Mouse (Mus musculus) kidney, postnatal 4 days (tissue): ENCODE measurements around the gene Ppp2r5a.
"Not testable (repeated sequence)": the region's sequence is repeated elsewhere in the genome, so short reads cannot be mapped to it uniquely, and the experiment has no call there.

Experiments used
- DNase-seq, 2 experiments: peaks; one replicate each; pipeline ENCODE4 v3.0.0; 2021; ENCODE audit warnings: mixed read lengths in 2 of 2

The Ppp2r5a gene

DNA sequence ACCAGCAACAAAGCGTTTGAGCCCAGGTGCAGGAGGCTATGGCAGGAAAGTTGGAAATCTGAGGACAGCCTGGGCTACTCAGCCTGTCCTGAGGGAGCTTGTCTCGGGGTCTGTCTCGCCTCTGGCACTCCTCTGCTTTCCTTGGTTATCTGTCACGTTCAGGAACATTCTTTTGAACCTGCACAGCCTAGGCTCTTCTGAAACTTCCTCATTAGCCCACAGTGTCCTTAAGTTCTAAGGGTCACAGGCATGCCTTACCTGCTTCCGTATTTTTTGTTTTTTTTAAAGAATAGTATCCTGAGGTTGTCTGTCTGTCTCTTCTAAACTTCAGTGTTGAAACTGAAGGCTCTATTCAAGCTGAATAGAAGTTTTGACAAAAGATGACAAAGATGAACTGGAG lies at the start of gene Ppp2r5a:
Ppp2r5a (minus strand) TSS at position 199 of the 400 bp plus-strand sequence.
- DNase-seq: no peak

DNA sequence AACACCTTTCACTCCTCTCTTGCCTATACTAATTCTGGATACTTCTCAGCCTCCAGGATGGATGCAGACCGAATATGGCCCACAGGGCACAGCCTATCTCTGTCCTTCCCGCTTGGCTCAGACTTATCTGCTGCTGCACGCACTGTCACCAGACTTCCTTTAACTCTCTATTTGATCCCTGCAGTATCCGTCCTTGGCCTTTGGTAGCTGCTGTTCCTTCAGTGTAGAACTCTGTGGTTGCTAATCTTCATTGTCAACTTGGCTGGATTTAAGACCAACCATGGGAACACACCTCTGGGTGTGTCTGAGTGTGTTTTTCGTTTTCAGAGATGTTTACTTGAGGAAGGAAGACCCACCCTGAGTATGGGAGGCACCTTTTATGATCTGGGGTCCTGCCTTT lies 47.5 kb upstream of the Ppp2r5a start:
- no peak for DNase-seq

DNA sequence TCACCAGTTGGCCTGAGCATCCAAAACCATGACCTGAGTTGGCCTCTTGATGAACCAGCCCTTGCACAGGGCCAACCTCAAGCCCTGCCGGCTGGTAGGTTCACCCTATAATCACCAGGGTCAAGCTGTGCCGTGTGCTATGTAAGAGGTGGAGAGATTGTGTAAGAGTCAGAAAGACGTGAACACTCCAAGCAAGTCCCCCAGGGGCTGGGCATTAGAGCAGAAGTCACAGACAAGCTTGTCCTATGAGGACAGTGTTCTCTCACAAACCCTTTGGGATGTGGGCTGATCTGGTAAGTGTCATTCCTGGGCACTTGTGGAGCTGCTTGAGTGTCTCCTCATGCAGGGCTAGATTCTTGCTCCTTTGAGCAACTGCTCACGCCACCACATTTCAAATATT lies 46.5 kb upstream of the Ppp2r5a start:
- no peak for DNase-seq

DNA sequence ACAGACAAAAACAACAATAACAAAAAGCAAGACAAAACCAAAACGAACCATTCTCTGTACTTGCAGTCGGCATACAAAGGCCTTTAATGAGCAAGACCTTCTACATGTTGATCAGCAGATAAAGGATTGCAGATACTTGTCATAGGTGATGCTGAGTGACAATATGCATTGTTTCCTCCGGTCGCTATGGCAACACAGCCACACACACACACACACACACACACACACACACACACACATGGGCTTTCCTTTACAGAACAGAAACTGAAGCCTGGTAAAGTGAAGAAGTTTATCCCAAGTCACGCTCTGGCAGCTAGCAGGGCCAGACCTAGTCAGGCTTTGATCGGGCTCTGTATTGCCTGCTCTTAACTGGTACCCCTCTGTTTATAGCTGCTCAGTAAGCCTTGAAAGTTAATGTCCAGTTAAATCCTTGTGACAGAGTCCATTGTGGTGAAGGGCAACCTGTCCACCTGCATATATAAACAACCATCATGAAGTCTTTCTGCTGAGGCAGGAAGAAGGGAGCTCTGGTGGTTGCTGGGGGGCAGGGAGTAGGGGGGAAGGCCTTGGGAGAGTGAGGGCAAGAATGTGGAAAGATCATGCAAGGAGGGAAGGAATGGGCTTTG lies 44.4 kb upstream of the Ppp2r5a start:
- peak; percentile 33 to 55 for DNase-seq

DNA sequence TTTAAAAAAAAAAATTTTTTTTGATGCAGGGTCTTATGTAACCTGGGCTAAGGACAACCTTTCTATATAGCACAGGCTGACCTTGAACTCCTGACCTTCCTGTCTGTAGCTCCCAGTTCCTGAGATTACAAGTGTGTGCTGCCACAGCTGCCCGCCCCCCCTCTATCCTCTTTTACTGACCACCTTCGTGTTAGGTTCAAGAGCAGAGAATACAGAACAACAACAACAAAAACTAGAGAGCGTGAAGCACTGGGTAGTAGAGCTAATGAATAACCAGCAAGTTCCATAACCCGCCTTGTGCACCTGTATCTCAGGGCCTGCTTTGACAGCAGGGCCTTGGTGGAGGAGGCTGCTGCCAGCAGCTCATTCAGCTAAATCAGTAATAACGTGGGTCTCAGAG lies 43.2 kb upstream of the Ppp2r5a start:
- peak; percentile 52 to 69 for DNase-seq

DNA sequence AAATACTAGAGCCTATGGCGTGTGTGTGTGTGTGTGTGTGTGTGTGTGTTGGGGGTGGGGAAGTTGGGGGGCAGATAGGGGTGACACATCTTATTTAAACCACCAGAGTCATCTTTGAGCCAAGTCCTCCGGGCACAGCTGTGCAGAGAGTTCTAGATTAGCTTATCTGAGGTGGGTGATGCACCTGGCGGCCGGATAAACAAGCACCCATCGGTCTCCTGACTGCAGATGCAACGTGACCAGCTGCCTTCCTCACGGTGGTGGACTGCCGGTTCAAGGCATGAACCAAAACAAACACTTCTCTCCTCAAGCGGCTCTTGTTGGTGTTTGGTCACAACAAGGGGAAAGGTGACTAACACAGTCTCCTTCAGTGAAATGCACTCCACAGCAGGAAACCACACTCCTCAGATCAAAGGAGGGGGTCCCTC lies 42.8 kb upstream of the Ppp2r5a start:
- DNase-seq: peak; percentile 29 to 47

DNA sequence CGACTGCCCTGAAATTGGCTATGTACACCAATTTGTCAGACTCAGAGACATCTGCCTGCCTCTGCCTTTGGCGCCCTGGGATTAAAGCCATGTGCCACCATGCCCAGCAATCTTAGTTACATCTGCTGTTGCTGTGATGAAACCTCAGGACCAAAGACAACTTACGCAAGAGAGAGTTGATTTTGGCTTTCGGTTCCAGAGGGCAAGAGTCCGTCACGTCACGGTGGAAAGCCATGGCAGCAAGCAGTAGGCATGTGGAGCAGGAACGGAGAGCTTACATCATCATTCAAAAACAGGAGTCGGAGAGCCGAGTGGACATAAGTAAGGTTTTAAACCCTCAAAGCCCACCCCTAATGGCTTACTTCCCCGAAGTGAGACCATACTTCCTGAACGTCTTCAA lies 42.3 kb upstream of the Ppp2r5a start:
- no peak for DNase-seq

DNA sequence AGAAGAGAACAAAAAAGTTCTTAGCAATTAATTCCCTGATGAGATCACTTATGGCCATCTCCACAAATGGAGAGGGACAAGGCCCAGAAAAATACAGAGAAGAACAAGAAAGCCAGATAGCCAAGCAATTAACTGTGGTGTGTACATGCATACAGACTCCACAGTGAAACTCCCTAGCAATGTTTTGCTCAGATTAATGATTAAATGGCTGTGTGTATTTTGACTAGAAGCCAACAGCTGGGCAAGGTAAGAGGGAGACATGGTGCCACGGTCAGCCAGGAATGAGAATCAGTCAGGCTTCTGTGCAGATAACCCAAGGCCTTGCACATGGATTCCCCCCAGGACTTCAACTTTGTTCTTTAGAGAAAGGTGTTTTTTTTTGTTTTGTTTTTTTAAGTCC lies 41.4 kb upstream of the Ppp2r5a start:
- DNase-seq: peak in 1 of 2 experiments; percentile 53

DNA sequence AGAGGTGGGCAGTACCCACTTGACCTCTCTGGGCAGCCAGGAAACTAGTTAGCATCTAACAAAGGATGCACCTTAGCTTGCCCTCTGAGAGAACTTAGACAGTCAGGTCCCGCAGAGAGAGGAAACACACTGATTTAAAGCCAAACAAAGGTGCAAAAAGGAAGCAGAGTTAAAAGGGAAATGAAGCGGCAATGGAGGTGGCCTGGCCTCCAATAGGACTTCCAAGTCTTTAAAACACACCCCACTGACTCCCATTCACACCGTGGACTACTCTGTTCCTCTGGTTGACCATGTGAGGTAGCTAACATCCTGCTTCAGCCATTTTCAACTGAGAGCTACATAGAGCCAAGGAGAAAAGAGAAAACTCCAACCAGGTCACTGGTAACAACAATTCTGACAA lies 35.9 kb upstream of the Ppp2r5a start:
- no peak for DNase-seq

DNA sequence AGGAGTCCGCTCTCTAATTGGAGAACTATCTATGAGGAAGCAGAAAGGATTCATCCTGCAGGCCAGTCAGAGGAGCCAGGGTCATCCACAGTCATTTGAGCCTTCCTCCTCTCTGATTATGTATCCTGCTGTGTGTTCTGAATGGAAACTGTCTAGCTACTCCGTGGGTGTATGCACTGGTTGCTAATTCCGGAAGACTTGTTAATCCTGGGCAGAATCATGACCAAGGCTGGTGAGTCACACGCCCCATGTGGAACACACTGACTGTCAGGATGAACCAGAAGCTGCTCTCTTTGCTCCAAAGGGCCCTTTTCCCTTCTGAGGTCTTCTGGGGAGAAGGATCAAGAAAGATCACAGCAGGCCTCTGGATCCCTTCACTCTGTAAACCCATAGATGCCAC lies 35.5 kb upstream of the Ppp2r5a start:
- DNase-seq: no peak

DNA sequence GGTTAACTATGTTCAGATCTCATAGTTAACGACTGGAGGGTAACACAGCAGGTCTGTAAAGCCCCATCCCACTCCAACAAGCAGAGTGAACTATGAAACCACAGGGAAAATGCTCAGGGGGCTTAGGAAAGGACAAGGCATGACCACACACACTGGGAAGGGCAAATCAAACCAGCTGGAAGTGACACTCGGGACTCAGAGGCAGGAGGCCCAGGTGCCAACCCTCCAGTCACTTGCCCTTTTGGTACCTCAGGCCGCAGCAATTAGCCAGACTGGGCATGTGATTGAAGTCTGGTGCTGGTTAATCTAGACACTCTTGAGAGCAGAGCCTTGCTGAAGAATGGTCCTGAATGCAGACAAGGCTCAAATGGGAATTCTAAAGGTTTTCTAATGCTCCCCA lies 33.6 kb upstream of the Ppp2r5a start:
- DNase-seq: no peak

DNA sequence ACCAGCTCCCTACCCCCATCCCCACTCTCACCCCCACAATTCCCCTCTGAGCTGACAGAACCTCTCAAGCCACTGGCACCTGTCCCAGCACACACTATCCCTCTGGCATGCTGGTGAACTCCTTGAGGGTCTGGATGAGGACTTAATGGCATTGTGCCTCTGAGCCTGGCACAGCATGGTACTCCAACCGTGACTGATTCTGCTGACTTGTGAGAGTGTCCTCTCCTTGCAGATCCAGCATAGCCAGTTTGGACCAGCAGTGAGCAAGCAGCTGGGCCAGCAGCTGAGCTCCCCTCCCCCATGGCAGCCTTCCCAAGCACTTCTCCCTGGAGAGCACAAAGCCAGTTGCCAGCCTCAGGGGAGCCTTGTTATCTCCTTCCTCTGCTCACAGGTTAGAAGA lies 32.3 kb upstream of the Ppp2r5a start:
- peak; percentile 78 to 87 for DNase-seq

DNA sequence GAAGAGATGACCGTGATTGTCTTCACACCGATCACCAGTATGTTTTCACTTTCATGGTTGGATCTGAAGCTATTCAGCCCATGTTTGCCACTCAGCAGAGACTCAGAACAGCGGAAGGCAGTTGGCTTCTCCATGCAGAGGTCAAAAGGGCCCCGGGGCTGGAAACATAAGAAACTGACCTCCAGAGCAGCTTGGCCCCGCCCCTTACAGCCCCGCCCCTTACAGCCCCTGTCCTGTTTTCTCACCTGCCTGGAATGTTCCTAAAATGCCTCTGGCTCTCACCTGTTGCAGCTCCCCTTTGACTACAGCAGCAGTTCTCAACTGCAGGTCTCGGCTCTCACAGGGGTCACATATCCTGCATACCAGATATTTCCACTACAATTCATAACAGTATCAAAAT lies 29.5 kb upstream of the Ppp2r5a start:
- DNase-seq: peak; percentile 53 to 70

DNA sequence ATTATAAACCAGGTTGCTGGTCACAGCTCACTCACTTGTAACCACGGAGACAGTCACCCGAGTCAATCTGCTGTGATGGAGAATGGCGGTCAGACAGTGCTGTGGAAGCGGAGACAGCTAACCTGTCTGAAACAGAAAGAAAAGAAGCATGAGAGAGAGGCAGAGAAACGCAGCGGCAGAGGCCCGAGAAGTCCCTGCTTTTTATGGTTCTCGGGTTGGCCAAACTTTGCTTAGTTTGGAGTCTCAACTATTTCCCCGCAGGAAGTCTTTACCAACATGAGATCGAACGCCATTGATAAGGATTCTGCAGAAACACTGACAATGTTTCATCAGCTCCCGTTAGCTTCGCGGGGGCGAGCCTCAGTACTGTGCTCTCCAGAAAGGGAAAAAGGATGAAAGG lies 29.0 kb upstream of the Ppp2r5a start:
- no peak for DNase-seq

DNA sequence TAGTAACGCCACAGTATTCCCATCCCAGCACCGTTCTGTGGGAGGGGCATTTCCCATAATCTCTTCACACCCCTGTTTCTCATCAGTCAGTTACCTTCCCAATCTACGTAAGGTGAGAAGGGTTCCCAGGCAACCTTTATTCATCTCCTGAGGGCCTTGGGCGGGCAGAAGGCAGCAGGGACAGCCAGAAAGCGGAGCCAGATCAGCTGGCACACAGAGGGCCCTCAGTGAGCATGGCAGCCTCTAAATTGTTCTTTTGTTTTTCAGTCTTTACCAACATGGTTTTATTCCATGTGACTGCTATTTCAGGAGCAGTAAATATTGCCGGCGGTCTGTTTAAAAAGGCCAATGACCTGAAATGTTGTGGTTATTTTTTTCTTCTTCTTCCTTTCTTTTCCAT lies 27.0 kb upstream of the Ppp2r5a start:
- DNase-seq: no peak

DNA sequence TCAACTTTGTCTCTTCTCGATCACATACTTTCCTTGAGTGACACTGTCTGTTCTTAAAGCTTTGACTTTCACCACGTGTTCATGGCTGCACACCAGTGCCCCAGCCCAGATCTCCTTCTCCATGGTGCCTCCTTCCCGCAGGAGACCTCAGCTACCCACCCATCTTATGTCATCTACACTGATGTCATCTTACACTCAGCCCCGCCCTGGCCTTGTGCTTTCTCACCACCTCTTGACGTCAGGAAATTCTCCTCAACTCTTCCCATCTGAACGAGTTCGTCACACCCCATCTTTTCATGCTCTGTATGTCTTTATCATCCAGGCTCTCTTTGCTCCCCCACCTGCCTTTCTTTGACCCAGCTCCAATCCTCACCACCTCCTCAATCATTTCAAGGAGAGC lies 22.8 kb upstream of the Ppp2r5a start:
- no peak for DNase-seq

DNA sequence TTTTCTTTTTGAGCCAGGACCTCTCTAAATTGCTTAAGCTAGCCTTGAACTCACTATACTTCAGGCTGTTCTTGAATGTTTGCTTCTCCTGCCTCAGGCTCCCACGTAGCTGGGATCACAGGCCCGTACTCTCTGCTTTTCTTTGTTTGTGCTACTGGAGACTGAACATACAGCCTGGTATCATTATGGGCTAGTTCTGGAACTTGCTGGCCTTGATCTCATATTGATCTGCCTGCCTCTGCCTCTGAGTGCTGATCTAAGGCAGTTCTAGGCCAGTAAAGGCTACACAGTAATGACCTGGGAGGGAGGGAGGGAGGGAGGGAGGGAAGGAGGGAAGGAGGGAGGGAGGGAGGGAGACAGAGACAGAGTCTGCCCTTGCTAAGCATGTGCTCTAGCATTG lies 20.1 kb upstream of the Ppp2r5a start:
- no peak for DNase-seq

DNA sequence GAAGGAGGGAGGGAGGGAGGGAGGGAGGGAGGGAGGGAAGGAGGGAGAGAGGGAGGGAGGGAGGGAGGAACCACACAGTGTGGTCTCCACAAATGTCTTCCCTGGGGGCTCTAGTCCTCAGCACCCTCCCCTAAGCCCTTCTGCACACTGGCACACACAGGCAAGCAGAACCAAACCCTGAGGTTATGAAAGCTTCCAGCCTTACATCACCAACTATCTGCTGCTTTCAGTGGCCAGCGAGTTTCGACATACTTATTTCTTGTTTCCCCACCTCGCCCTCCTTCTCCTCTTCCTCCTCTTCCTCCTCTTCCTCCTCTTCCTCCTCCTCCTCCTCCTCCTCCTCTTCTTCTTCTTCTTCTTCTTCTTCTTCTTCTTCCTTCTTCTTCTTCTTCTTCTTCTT lies 19.6 kb upstream of the Ppp2r5a start:
- DNase-seq: not testable (repeated sequence)

DNA sequence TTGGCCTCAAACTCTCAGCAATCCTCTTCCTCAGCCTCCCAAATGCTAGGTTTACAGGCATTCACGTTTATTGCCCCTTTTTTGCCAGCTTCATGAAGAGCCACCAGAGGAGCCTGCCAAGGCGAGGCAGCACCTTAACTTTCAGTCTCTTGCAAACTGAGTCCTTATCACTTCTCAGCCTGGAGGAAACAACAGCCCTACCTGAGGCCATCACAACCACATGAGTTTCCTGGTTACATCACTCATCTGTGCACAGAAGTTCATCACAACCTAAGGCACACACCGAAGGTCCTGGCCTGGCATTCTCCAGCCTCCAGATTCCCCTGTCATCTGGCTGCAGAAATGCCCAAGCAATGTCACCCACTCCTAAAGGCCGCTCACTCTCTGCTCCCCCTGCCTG lies 19.1 kb upstream of the Ppp2r5a start:
- DNase-seq: no peak

DNA sequence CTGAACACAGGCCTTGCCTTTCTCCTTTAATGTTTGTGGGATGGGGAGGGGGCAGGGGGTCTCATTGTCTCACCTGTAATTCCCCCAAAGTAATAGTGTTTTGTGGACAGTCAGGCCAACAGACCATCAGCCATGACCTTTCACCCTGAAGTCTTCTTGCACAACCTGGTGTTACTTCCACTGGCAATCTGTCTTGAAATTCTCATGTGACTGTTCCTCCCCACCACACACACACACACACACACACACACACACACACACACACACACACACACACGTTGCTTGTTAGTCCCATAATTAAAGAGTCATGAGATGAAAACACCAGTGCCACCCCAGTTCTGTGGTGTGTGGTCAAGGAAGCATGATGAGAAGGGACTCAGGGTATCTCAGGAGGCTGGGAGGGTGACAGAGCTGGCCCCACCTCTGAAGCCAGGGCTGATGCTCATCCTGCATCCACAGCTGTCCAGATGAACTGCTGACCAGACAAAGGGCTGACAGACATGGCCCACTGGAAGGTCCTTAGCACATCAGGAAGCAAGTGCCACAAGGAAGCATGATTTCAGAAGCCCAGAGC lies 18.4 kb upstream of the Ppp2r5a start:
- no peak for DNase-seq

DNA sequence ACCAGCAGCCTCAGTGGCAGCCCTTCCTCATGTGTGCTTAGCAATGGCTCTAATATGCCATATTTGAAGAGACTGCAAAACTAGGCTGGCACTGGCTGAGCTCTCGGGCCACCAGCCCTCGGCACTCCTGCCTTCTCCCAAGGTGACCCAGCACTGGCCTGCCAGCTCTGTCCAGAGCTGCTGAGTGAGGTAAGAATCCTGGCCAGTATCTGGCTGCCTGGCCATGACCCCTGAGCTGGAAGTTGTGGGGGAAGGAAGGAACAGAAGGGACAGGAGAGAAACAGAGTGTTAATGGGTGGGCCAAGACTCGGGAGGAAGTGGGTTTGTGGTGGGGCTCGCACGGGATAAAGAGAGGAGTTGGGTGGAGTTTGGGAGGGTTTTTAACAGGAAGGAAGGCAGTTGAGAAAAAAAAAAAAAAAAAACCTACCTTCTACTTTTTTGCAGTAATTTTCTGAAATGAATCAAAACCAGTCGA lies 17.9 kb upstream of the Ppp2r5a start:
- DNase-seq: peak; percentile 36 to 52

DNA sequence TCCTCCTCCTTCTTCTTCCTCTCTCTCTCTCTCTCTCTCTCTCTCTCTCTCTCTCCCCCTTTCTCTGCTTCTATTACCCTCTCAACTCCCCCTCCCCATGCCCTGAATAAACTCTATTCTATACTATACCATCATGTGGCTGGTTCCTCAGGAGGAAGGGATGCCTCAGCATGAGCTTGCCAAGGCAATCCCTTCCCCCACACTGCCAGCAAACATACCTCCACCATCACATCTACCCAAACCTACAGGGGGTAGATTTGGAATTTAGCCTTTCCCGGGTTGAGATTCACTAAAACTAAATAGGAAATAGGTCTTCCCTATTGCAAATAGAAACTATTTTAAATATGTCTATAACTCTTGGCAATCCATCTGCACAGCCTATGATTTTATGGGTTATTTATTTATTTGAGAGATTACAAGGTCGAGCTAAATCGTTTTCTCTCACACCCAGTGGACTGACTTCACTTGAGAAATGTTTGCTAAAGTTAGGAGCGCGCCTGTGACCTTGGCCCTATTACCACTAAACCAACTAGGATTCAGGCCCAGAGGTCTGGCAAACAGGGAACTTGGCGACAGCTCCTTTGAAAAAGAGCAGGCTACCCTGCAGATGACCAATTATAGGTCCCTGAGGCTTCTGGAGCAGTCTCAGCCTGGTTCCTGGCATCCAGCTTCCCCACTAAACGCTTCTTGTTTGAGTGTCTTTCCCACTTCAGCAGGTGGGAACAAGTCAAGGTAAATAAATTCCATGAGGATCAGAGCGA lies 17.1 kb upstream of the Ppp2r5a start:
- peak in 1 of 2 experiments; percentile 41 for DNase-seq

DNA sequence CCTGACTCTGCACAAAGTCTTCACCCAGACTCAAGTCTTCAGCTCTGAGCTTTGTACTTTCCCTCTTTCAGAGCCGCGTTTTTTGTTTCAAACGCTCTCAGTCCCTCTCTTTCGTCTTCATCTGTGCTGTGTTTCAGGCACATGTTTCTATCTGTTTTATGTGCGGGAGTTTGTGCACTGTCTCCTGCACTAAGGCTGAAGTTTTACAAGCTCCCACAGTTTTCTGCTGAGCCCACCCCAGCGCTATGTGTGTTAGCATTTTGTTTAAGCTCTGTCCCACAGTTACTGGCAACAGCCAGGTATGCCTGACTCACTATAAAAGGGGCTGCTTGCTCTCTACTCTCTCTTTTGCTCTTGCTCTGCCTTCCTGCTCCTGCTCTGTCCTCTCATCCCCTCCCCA lies 16.3 kb upstream of the Ppp2r5a start:
- DNase-seq: no peak

DNA sequence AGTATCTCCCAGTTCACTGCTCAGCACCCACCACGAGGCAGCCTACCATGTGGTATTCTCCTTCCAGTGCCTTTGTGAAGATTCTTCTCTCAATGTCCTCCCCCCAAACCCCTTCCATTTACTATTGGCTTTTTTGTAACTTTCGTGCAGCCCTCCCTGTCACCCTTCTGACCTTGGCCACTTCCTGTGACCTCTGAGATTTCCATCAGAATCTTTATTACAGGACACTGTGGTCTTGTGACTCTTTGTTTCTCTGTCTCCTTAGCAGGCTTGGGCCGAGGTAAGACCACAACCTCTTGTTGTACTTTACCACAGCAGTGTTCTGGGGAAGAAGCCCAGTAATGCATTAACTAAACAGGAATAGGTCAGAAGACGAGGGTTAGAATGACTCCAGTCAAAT lies 15.9 kb upstream of the Ppp2r5a start:
- DNase-seq: no peak
